Mouse (Mus musculus): ENCODE measurements at regions not wholly inside any gene's neighbourhood (a gene's known extent, or its start where the extent isn't known, plus 50 kb on each side); places are given as distances from the start of the nearest gene placed in this dataset.

DNA sequence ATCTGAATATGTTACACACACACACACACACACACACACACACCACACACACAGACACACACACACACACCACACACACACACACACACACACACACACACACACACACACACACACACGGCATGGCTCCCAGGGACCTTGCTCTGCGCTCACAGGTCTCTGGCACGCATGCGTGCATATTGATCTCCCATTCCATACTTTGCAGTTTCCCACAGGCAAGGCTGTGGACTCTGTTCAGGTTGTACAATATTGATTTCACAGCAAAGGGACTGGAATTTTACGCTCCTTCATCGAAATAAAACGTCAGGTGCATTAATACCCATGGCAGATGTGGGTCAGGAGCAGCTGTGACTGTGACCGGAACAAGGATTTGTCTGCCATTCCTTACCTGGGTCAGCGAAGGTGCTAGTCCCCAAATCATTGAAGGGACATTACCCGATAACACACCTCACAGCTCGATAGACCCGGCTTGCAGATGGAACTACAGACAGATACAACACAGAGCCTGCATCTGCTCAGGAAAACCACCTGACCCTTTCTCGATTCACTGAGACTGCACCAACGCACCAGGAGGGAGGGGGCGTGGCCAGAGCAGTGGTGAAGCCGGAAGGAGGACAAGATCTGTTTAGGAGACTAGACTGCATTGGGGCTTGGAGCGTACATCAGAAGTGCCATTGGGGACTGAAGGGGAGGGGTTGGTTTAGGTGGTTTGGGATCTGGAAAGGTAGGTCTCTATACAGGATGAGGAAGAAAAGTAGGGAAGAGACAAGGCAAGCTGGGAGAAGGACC is 91.1 kb upstream of the Sulf2 start:
- no peak for TF ChIP-seq POLR2A (IDR thresholded peaks at IDR 0.05; ENCODE audit: insufficient read length, low read depth)
- no peak for TF ChIP-seq MAX (IDR thresholded peaks at IDR 0.05; ENCODE audit: low read depth)
- no peak for TF ChIP-seq USF1 (IDR thresholded peaks at IDR 0.05; ENCODE audit: low read depth)
- TF ChIP-seq REST (IDR thresholded peaks at IDR 0.05; ENCODE audit: insufficient read depth, insufficient read length), result no peak
- TF ChIP-seq SRF (IDR thresholded peaks at IDR 0.05; ENCODE audit: control insufficient read depth, insufficient read length, low read depth), result no peak
